Mouse (Mus musculus): ENCODE data around the gene Cldn13. TPM values are rescaled to one million over a fixed set of nuclear protein-coding genes. Genes with fewer than 3 reads are reported as not detected.

The Cldn13 gene
- polyA plus RNA-seq, 1 experiment, result not detected

DNA sequence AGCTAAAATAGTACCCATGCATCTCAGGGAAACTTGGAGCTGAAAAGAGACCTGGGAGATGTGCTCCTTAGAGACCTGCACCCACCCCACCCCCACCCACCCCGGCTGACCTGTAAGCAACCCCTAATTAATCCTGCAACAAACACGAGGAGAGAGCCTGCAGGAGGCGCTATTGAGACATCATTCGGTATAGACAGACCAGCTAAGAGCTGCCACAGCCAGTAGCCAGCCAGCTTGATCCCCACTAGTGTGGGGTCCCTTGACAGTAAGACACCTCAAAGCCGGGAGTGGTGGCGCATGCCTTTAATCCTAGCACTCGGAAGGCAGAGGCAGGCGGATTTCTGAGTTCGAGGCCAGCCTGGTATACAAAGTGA lies 17.6 kb upstream of the Cldn13 start:
- no peaks in the 10 kb centered on the region for H3K36me3 ChIP-seq (ENCODE audit: control insufficient read depth, insufficient read depth)
- H3K27me3 ChIP-seq (ENCODE audit: control insufficient read depth, insufficient read depth, insufficient read length), result no peaks in the 10 kb centered on the region
- no peaks in the 10 kb centered on the region for H3K79me3 ChIP-seq (ENCODE audit: low read depth)
- H3ac ChIP-seq (ENCODE audit: control insufficient read depth, insufficient read length, low read depth), result peak overlapping the region; percentile 36
- no peaks in the 10 kb centered on the region for H3K79me2 ChIP-seq (ENCODE audit: control insufficient read depth, insufficient read depth)
- peak overlapping the region; percentile 40 for H3K4me3 ChIP-seq (ENCODE audit: insufficient read depth, poor library complexity, severe bottlenecking)
- no peak for TF ChIP-seq USF1 (IDR thresholded peaks at IDR 0.05; ENCODE audit: low read depth)
- no peak for TF ChIP-seq CTCF (IDR thresholded peaks at IDR 0.05; ENCODE audit: control insufficient read depth, insufficient read depth, insufficient read length)
- TF ChIP-seq MAX (IDR thresholded peaks at IDR 0.05), result no peak
- TF ChIP-seq MYOG (IDR thresholded peaks at IDR 0.05; ENCODE audit: control insufficient read depth, extremely low read depth, insufficient read length), result no peak
- TF ChIP-seq MYOD1 (IDR thresholded peaks at IDR 0.05; ENCODE audit: control insufficient read depth, insufficient read length, low read depth), result no peak
- no peak for TF ChIP-seq CEBPB (IDR thresholded peaks at IDR 0.05; ENCODE audit: low read depth)
- no peak for TF ChIP-seq FOSL1 (IDR thresholded peaks at IDR 0.05; ENCODE audit: insufficient read depth, low read length, poor library complexity, severe bottlenecking)

DNA sequence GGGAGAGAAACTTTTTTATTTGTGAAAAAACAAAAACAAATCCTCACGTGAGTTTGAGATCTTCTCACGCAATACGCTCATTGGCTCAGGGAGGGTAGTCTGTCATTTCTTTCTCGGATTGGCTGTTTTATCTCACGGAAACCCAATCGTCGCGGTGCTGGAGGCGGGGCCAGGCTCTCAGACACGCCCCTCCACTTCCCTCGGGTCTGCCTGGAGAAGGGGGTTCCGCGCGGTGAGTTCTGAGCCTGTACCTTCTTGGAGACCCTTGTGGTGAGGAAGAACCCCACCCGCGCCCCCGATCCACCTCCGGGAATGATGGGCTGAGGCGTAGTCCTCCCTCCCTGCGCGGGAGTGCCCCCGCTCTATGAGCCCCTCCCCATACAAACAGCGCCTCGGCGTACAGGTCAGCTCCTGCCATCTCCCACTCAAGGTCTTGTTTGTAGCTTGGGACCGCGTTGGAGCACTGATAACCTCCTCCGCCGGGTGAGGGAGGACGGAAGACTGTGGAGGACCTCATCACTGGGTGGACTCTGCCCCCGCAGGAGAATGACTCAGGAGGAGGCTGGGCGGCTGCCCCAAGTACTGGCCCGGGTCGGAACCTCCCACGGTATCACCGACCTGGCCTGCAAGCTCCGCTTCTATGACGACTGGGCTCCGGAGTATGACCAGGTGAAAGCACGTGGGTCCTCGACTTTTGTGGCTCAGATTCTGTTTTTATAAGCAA lies 17.0 kb upstream of the Cldn13 start, which contains the start of gene Mettl27:
TSS of gene Mettl27 (plus strand) at position 190 of the 724 bp plus-strand sequence.
- peak within 1 kb of the TSS; percentile 36 for H3ac ChIP-seq (ENCODE audit: control insufficient read depth, insufficient read length, low read depth)
- TF ChIP-seq CTCF (IDR thresholded peaks at IDR 0.05; ENCODE audit: control insufficient read depth, insufficient read depth, insufficient read length) (no peak), CEBPB (IDR thresholded peaks at IDR 0.05; ENCODE audit: low read depth) (no peak), MYOG (IDR thresholded peaks at IDR 0.05; ENCODE audit: control insufficient read depth, extremely low read depth, insufficient read length) (no peak), MYOD1 (IDR thresholded peaks at IDR 0.05; ENCODE audit: control insufficient read depth, insufficient read length, low read depth) (no peak), USF1 (IDR thresholded peaks at IDR 0.05; ENCODE audit: low read depth) (peak; percentile 80)
- no peaks in the 10 kb centered on the region for H3K79me3 ChIP-seq (ENCODE audit: low read depth)
- H3K79me2 ChIP-seq (ENCODE audit: control insufficient read depth, insufficient read depth), result no peaks in the 10 kb centered on the region
- peak within 1 kb of the TSS; percentile 40 for H3K4me3 ChIP-seq (ENCODE audit: insufficient read depth, poor library complexity, severe bottlenecking)
- H3K27me3 ChIP-seq (ENCODE audit: control insufficient read depth, insufficient read depth, insufficient read length), result no peaks in the 10 kb centered on the region
- H3K36me3 ChIP-seq (ENCODE audit: control insufficient read depth, insufficient read depth), result no peaks in the 10 kb centered on the region

DNA sequence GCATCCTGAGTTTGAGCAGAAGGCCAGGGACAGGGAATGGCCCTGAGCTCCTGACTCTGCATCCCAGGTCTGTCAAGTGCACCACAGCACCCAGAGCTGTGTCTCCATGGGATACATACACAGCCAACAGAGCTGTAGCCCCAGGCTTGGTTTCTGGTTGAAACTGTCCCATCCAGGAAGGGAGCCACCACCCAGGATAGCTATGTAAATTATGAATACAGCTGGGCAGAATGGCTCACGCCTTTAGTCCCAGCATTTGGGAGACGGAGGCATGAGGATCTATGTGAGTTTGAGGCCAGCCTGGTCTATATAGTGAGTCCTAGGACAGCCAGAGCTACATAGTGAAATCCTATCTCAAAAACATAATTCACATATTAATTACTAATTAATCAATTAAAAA lies 14.7 kb upstream of the Cldn13 start:
- Histone ChIP-seq H3K36me3 (ENCODE audit: control insufficient read depth, insufficient read depth) (no peaks in the 10 kb centered on the region), H3ac (ENCODE audit: control insufficient read depth, insufficient read length, low read depth) (no peak overlapping the region), H3K79me3 (ENCODE audit: low read depth) (no peaks in the 10 kb centered on the region), H3K4me3 (ENCODE audit: insufficient read depth, poor library complexity, severe bottlenecking) (no peak overlapping the region), H3K27me3 (ENCODE audit: control insufficient read depth, insufficient read depth, insufficient read length) (no peaks in the 10 kb centered on the region), H3K79me2 (ENCODE audit: control insufficient read depth, insufficient read depth) (no peaks in the 10 kb centered on the region)
- no peak for TF ChIP-seq USF1 (IDR thresholded peaks at IDR 0.05; ENCODE audit: low read depth)
- no peak for TF ChIP-seq CEBPB (IDR thresholded peaks at IDR 0.05; ENCODE audit: low read depth)

DNA sequence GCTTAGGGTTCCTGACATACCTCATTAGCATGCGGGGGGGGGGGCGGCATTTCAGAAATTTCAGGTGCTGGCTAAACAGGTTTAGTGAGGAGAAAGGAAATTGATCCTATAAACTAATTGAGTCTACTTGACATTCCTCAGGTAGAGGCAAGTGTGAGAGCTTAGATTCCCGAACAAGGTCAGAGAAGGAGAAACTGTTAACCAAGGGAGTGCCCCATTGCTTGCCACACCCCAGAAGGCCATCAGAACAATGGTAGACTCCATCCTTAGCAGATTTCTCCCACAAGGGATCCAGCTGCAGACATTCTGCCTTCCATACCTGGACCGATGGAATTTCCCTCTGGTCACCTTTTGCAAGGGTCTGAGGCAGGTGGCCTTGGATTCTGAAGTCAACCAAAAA lies 11.4 kb upstream of the Cldn13 start:
- Histone ChIP-seq H3ac (ENCODE audit: control insufficient read depth, insufficient read length, low read depth) (no peak overlapping the region), H3K79me3 (ENCODE audit: low read depth) (no peaks in the 10 kb centered on the region), H3K36me3 (ENCODE audit: control insufficient read depth, insufficient read depth) (no peaks in the 10 kb centered on the region), H3K27me3 (ENCODE audit: control insufficient read depth, insufficient read depth, insufficient read length) (peaks cover 10% of the 10 kb centered on the region), H3K4me3 (ENCODE audit: insufficient read depth, poor library complexity, severe bottlenecking) (no peak overlapping the region), H3K79me2 (ENCODE audit: control insufficient read depth, insufficient read depth) (no peaks in the 10 kb centered on the region)
- TF ChIP-seq FOSL1 (IDR thresholded peaks at IDR 0.05; ENCODE audit: insufficient read depth, low read length, poor library complexity, severe bottlenecking), result no peak

DNA sequence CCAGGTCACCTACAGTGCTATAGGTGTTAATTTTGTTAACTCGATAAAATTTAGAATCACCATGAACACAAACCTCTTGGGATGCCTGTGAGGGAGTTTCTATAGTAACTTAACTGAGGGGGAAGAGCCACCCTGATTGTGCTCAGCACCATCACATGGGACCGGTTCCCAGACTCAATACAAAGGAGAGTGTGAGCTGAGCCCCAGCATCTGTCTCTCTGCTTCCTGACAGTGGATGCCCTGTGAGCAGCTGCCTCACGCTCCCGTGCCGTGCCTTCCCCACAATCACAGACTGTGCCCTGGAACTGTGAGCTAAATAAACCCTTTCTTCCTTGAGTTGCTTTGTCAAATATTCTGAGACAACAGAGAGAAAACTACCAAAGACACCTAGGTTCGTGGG lies 7.8 kb upstream of the Cldn13 start:
- TF ChIP-seq CTCF (IDR thresholded peaks at IDR 0.05; ENCODE audit: control insufficient read depth, insufficient read depth, insufficient read length), result no peak
- no peak for TF ChIP-seq MYOG (IDR thresholded peaks at IDR 0.05; ENCODE audit: control insufficient read depth, extremely low read depth, insufficient read length)
- TF ChIP-seq USF1 (IDR thresholded peaks at IDR 0.05; ENCODE audit: low read depth), result no peak
- no peak for TF ChIP-seq MAX (IDR thresholded peaks at IDR 0.05)
- no peak for TF ChIP-seq CEBPB (IDR thresholded peaks at IDR 0.05; ENCODE audit: low read depth)
- TF ChIP-seq FOSL1 (IDR thresholded peaks at IDR 0.05; ENCODE audit: insufficient read depth, low read length, poor library complexity, severe bottlenecking), result no peak
- TF ChIP-seq MYOD1 (IDR thresholded peaks at IDR 0.05; ENCODE audit: control insufficient read depth, insufficient read length, low read depth), result no peak
- Histone ChIP-seq H3K79me2 (ENCODE audit: control insufficient read depth, insufficient read depth) (no peaks in the 10 kb centered on the region), H3K79me3 (ENCODE audit: low read depth) (no peaks in the 10 kb centered on the region), H3K27me3 (ENCODE audit: control insufficient read depth, insufficient read depth, insufficient read length) (peaks cover 10% of the 10 kb centered on the region), H3K4me3 (ENCODE audit: insufficient read depth, poor library complexity, severe bottlenecking) (no peak overlapping the region), H3K36me3 (ENCODE audit: control insufficient read depth, insufficient read depth) (no peaks in the 10 kb centered on the region), H3ac (ENCODE audit: control insufficient read depth, insufficient read length, low read depth) (no peak overlapping the region)

DNA sequence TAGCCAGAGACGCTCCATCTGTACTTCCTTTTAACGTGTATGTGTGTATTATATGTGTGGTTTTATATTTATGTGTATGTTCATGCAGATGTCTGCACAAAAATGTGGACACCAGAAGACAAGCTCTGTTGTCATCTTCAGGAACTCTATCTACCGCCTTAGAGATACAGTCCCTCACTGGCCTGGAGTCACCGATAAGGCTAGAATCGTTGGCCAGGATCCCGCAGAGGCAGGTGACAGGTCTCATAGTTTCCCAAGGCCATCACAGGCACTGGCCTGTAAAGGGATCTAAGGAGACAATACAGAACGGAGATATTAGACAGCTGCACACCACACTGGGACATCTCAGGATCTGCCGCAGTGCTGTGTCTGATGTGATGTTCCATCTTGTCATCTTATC lies 5.8 kb upstream of the Cldn13 start:
- H3K79me2 ChIP-seq (ENCODE audit: control insufficient read depth, insufficient read depth), result no peaks in the 10 kb centered on the region
- H3K36me3 ChIP-seq (ENCODE audit: control insufficient read depth, insufficient read depth), result no peaks in the 10 kb centered on the region
- H3ac ChIP-seq (ENCODE audit: control insufficient read depth, insufficient read length, low read depth), result no peak overlapping the region
- TF ChIP-seq CTCF (IDR thresholded peaks at IDR 0.05; ENCODE audit: control insufficient read depth, insufficient read depth, insufficient read length), result no peak
- TF ChIP-seq FOSL1 (IDR thresholded peaks at IDR 0.05; ENCODE audit: insufficient read depth, low read length, poor library complexity, severe bottlenecking), result no peak
- TF ChIP-seq MAX (IDR thresholded peaks at IDR 0.05), result no peak
- no peak for TF ChIP-seq MYOG (IDR thresholded peaks at IDR 0.05; ENCODE audit: control insufficient read depth, extremely low read depth, insufficient read length)
- TF ChIP-seq CEBPB (IDR thresholded peaks at IDR 0.05; ENCODE audit: low read depth), result no peak
- TF ChIP-seq USF1 (IDR thresholded peaks at IDR 0.05; ENCODE audit: low read depth), result no peak
- no peaks in the 10 kb centered on the region for H3K79me3 ChIP-seq (ENCODE audit: low read depth)
- no peak overlapping the region for H3K4me3 ChIP-seq (ENCODE audit: insufficient read depth, poor library complexity, severe bottlenecking)
- H3K27me3 ChIP-seq (ENCODE audit: control insufficient read depth, insufficient read depth, insufficient read length), result peaks cover 10% of the 10 kb centered on the region
